Mouse (Mus musculus) skeletal muscle tissue, adult 2 months (tissue): ENCODE data around the gene Ttll8.

Experiments
- DNase-seq: peaks from one replicate; pipeline ENCODE4 v3.0.0-alpha.2; 2012; ENCODE audit warnings: low read depth, low spot score

The Ttll8 gene

GRCm38 (mm10) chr15:88882851-88883250 is 71.4 kb downstream of the Ttll8 start:
- DNase-seq = no peak

GRCm38 (mm10) chr15:88881253-88882044 is 72.8 kb downstream of the Ttll8 start:
- DNase-seq = no peak

- no peak for DNase-seq
Measured at GRCm38 (mm10) chr15:88877021-88877400, 77.2 kb downstream of the Ttll8 start.

- DNase-seq = no peak
Measured at GRCm38 (mm10) chr15:88876155-88877020, 77.8 kb downstream of the Ttll8 start.

- DNase-seq = no peak
Measured at GRCm38 (mm10) chr15:88875625-88876081, 78.6 kb downstream of the Ttll8 start.

- no peak for DNase-seq
Measured at GRCm38 (mm10) chr15:88874477-88874876, 79.7 kb downstream of the Ttll8 start.

- DNase-seq = no peak
Measured at GRCm38 (mm10) chr15:88874061-88874460, 80.2 kb downstream of the Ttll8 start.

GRCm38 (mm10) chr15:88870418-88871185 is 83.6 kb downstream of the Ttll8 start:
- no peak for DNase-seq

- no peak for DNase-seq
Measured at GRCm38 (mm10) chr15:88868024-88868742, 86.0 kb downstream of the Ttll8 start.

- no peak for DNase-seq
Measured at GRCm38 (mm10) chr15:88867368-88868023, 86.7 kb downstream of the Ttll8 start.

GRCm38 (mm10) chr15:88866934-88867356 is 87.3 kb downstream of the Ttll8 start:
- no peak for DNase-seq

- no peak for DNase-seq
Measured at GRCm38 (mm10) chr15:88865888-88866695, 88.1 kb downstream of the Ttll8 start.

- no peak for DNase-seq
Measured at GRCm38 (mm10) chr15:88865061-88865460, 89.2 kb downstream of the Ttll8 start.

- no peak for DNase-seq
Measured at GRCm38 (mm10) chr15:88864270-88865030, 89.8 kb downstream of the Ttll8 start.

- peak; percentile 97 for DNase-seq
Measured at GRCm38 (mm10) chr15:88863695-88864231, 90.5 kb downstream of the Ttll8 start.

GRCm38 (mm10) chr15:88862881-88863694 is 91.1 kb downstream of the Ttll8 start:
- no peak for DNase-seq

- peak; percentile 98 for DNase-seq
Measured at GRCm38 (mm10) chr15:88861772-88862622, 92.2 kb downstream of the Ttll8 start, which contains the start of gene Pim3. Gene Pim3 (plus strand): TSS chr15:88862186.
